35 mouse cellular contexts compared by ENCODE assay signal in the genomic region with DNA sequence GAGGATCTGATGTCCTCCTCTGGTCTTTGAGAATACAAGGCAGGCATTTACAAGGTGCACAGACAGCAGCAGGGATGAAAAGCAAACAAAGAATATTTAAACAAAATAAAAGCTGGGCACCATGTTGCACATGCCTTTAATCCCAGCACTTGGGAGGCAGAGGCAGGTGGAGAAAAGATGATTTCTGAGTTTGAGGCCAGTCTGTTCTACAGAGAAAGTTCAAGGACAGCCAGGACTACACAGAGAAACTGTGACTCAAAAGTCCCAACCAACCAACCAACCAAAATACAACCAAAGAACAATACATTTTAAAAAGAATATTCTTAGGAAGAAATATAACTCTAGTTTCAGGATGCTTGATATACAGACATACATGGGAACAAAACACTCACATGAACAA.
"Had no signal": no experiment of that assay in that cellular context is flagged by ENCODE, and none has a peak within 500 bp of the region (broad histone marks: within the 10 kb centered on the region; RNA-seq: fewer than 3 reads in every experiment).

No protein-coding gene starts in this region.

- H3K4me2 ChIP-seq: heart, embryonic 11.5 days; heart, embryonic 12.5 days; heart, embryonic 13.5 days; heart, embryonic 15.5 days; hindbrain, embryonic 12.5 days; hindbrain, embryonic 13.5 days; hindbrain, embryonic 14.5 days; hindbrain, embryonic 15.5 days; intestine, embryonic 15.5 days; kidney, embryonic 15.5 days had no signal

- H3K4me1 ChIP-seq: hindbrain, embryonic 13.5 days; hindbrain, embryonic 15.5 days; intestine, embryonic 15.5 days had no signal

- H3K36me3 ChIP-seq: heart, embryonic 10.5 days; heart, embryonic 12.5 days; heart, embryonic 13.5 days; heart, embryonic 15.5 days; hindbrain, embryonic 12.5 days; hindbrain, embryonic 13.5 days; hindbrain, embryonic 15.5 days; intestine, embryonic 15.5 days; kidney, embryonic 15.5 days had no signal

- H3K4me3 ChIP-seq: heart, embryonic 10.5 days; heart, embryonic 12.5 days; heart, embryonic 13.5 days; heart, embryonic 15.5 days; hindbrain, embryonic 10.5 days; hindbrain, embryonic 12.5 days; hindbrain, embryonic 13.5 days; hindbrain, embryonic 15.5 days; intestine, embryonic 15.5 days; kidney, embryonic 15.5 days; layer of hippocampus, adult 2 months had no signal

- H3K9me3 ChIP-seq: heart, embryonic 10.5 days; heart, embryonic 12.5 days; heart, embryonic 13.5 days; heart, embryonic 15.5 days; hindbrain, embryonic 10.5 days; hindbrain, embryonic 12.5 days; hindbrain, embryonic 13.5 days; hindbrain, embryonic 15.5 days; intestine, embryonic 15.5 days; kidney, embryonic 15.5 days had no signal

- H3K27me3 ChIP-seq: heart, embryonic 12.5 days; heart, embryonic 13.5 days; heart, embryonic 15.5 days; hindbrain, embryonic 12.5 days; hindbrain, embryonic 13.5 days; hindbrain, embryonic 15.5 days; intestine, embryonic 15.5 days; kidney, embryonic 15.5 days had no signal

- H3K27ac ChIP-seq: heart, embryonic 10.5 days; heart, embryonic 13.5 days; heart, embryonic 15.5 days; hindbrain, embryonic 10.5 days; hindbrain, embryonic 12.5 days; hindbrain, embryonic 13.5 days; hindbrain, embryonic 14.5 days; hindbrain, embryonic 15.5 days; hindbrain, postnatal 0 days; intestine, embryonic 15.5 days; kidney, embryonic 15.5 days; kidney, postnatal 0 days; layer of hippocampus, adult 2 months had no signal

- H3K9ac ChIP-seq: heart, embryonic 12.5 days; heart, embryonic 13.5 days; heart, embryonic 15.5 days; hindbrain, embryonic 12.5 days; hindbrain, embryonic 13.5 days; hindbrain, embryonic 14.5 days; hindbrain, embryonic 15.5 days; intestine, embryonic 15.5 days; kidney, embryonic 15.5 days had no signal

- DNase-seq: heart, postnatal 10 days; heart, postnatal 14 days; heart, postnatal 36 days; heart, postnatal 4 days; kidney, adult 11 months; kidney, adult 18-20 months; kidney, adult 2 months; kidney, adult 8-10 months; kidney, adult 9 months; kidney, postnatal 10 days; kidney, postnatal 14 days; kidney, postnatal 25 days; kidney, postnatal 36 days; kidney, postnatal 4 days; layer of hippocampus, adult 9-11 months; layer of hippocampus, postnatal 36 days had no signal

- ATAC-seq: hindbrain, embryonic 16.5 days; hindbrain, postnatal 0 days; inflammation-experienced regulatory T-cells, adult 6 months; intestine, embryonic 15.5 days; intestine, embryonic 16.5 days; intestine, postnatal 0 days had no signal
